Mouse (Mus musculus) kidney, embryonic 14.5 days (tissue): ENCODE data around the gene Mcts1. TPM values are rescaled to one million over a fixed set of nuclear protein-coding genes. Genes with fewer than 3 reads are reported as not detected.

Experiments used
- ATAC-seq: fragments of 200-750 bp; cut with Nextera tagmentation; 2 replicates; pipeline ENCODE4 v1.8.0; 2017; ENCODE audit warnings: moderate number of reproducible peaks, mild to moderate bottlenecking, moderate TSS enrichment, moderate library complexity; ENCODE audit not compliant: low FRiP score, low TSS enrichment
- H3K27ac ChIP-seq: fragments of 300-500 bp; sonication (generic); 2 replicates; pipeline ENCODE4 v1.5.1; 2014; ENCODE audit warnings: low read depth, mild to moderate bottlenecking, low read length, moderate library complexity, mixed read lengths
- H3K27me3 ChIP-seq: fragments of 300-500 bp; sonication (generic); 2 replicates; pipeline ENCODE4 v1.6.1; 2014; ENCODE audit warnings: mild to moderate bottlenecking, low read length; ENCODE audit not compliant: control insufficient read depth, insufficient read depth
- H3K36me3 ChIP-seq: fragments of 300-500 bp; sonication (generic); 2 replicates; pipeline ENCODE4 v1.6.1; 2014; ENCODE audit warnings: low read length, mixed read lengths; ENCODE audit not compliant: control insufficient read depth, insufficient read depth
- H3K4me1 ChIP-seq: fragments of 300-500 bp; sonication (generic); 2 replicates; pipeline ENCODE4 v1.6.1; 2014; ENCODE audit warnings: low read length, mixed read lengths; ENCODE audit not compliant: control insufficient read depth, insufficient read depth
- H3K4me2 ChIP-seq: fragments of 300-500 bp; sonication (generic); replicated peaks from 2 replicates; pipeline ENCODE4 v1.6.1; 2014; ENCODE audit warnings: low read depth, mild to moderate bottlenecking, low read length
- H3K4me3 ChIP-seq: fragments of 300-500 bp; sonication (generic); 2 replicates; pipeline ENCODE4 v1.5.1; 2014; ENCODE audit warnings: mild to moderate bottlenecking, low read length
- H3K9ac ChIP-seq: fragments of 300-500 bp; sonication (generic); 2 replicates; pipeline ENCODE4 v1.6.1; 2014; ENCODE audit warnings: low read depth, mild to moderate bottlenecking, low read length, moderate library complexity
- H3K9me3 ChIP-seq: fragments of 300-500 bp; sonication (generic); 2 replicates; pipeline ENCODE4 v1.6.1; 2016; ENCODE audit warnings: low read length; ENCODE audit not compliant: control insufficient read depth
- WGBS: fragments of 180-500 bp; shearing (Covaris S2); extraction: QIAGEN DNeasy Blood & Tissue Kit; methylation state at CpG from one replicate; pipeline ENCODE4 v1.1.7; 2014; 5-methylcytosine and 5-hydroxymethylcytosine counted together
- polyA plus RNA-seq: library from polyadenylated mRNA; unstranded; fragments of >200 nt; fragmentation: Nextera tagmentation; extraction: Ambion mirVana; gene quantifications from 2 replicates; pipeline ENCODE4 v1.2.1, GENCODE M21; 2014

Mcts1 gene
- polyA plus RNA-seq = 81.7 and 103 TPM in 2 replicates

DNA sequence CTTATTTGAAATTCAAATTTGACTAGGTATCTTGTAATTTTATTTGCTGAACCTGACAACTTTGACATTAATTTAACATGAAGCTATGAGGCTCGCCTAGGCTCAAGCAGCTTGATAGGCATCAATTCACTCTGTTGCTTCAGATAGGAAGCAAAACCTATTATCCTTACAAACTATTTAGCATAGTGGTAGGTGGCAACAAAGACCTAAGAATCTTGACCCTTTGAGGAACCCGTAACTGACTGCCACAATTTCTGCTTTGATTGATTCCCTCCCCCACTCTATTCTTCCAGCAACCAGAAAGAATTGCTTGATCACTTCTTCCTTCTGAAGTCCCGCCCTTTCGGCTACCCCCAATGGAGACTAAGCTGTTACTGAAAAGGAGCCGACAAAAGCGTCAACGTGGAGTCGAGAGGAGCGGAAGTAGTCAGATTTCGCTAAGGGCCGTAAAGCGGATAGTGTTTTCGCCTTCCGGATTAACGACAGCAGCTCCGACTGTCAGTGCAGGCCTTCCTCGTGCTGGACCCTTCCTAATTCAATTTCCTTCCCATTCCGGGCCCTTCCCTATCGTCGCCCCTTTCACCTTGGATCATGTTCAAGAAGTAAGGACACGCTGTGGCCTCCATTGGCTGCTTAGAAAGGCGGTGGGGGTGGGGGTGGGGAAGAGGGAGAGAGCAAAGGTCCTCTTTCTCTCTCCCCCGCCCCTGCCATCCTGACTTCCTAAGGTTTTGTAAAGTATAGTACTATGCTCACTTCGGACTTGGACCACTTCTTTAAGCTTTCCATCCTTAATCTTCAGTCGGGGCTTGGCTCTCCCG, at the start of gene Mcts1:
Gene Mcts1, plus strand, starts transcription at position 402 of the 818 bp plus-strand sequence.
- Histone ChIP-seq H3K9ac (peak within 1 kb of the TSS; percentile 54; the same call in 1 of the 2 replicates), H3K27ac (peak within 1 kb of the TSS; percentile 76; the same call in 1 of the 2 replicates), H3K27me3 (no peaks in the 10 kb centered on the region), H3K4me2 (peak within 1 kb of the TSS; percentile 51), H3K9me3 (no peaks in the 10 kb centered on the region), H3K4me3 (peak within 1 kb of the TSS; percentile 50), H3K4me1 (no peaks in the 10 kb centered on the region), H3K36me3 (no peaks in the 10 kb centered on the region)
- ATAC-seq = peak; percentile 91
- 26% methylated on average over 26 of the region's 26 CpGs for WGBS

- Histone ChIP-seq H3K9me3 (no peaks in the 10 kb centered on the region), H3K27ac (no peak overlapping the region), H3K36me3 (peaks cover 8% of the 10 kb centered on the region; the same call in 1 of the 2 replicates), H3K4me1 (no peaks in the 10 kb centered on the region), H3K4me2 (no peak overlapping the region), H3K27me3 (no peaks in the 10 kb centered on the region), H3K4me3 (no peak overlapping the region), H3K9ac (no peak overlapping the region)
- ATAC-seq = no peak
These were observed 47.1 kb upstream of the Mcts1 start for GRCm38 (mm10) chrX:38553255-38553654.

DNA sequence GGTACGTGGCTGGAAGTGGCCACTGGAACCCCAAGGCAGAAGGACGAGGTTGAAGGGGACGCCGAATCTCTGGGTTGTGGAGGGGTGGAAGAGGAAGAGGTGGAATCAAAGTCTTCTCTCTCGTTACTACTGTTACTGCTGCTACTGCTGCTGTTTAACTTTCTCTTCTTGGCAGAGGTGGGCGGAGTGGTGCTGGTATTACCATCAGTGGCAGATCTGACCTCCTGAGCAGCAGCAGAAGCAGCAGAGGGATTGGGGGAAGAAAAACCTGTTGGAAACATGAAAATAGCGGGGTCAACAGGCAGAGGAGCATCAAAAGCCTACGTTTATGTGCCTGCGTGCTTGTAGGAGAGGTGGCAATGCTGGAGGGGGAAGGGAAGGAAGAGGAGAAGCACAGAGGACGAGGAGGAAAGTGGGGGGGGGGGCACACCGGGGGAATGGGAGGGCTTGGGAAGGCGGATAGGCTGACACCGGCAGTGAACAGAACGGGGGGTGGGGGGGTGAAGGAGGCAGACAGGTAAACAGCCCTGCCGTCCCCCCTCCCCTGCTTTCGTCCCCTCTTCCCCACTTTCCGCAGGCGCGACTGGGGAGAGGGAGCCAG, 36.3 kb upstream of the Mcts1 start:
- H3K4me2 ChIP-seq = peak overlapping the region; percentile 57
- no peaks in the 10 kb centered on the region for H3K4me1 ChIP-seq
- H3K27ac ChIP-seq = peak overlapping the region; percentile 94; the same call in 1 of the 2 replicates
- peak; percentile 3; the same call in 1 of the 2 replicates for ATAC-seq
- peaks cover 9% of the 10 kb centered on the region; the same call in 1 of the 2 replicates for H3K36me3 ChIP-seq
- H3K9me3 ChIP-seq = no peaks in the 10 kb centered on the region
- WGBS = 34% methylated on average over 14 of the region's 19 CpGs
- peak overlapping the region; percentile 50 for H3K4me3 ChIP-seq
- peak overlapping the region; percentile 57; the same call in 1 of the 2 replicates for H3K9ac ChIP-seq
- no peaks in the 10 kb centered on the region for H3K27me3 ChIP-seq

DNA sequence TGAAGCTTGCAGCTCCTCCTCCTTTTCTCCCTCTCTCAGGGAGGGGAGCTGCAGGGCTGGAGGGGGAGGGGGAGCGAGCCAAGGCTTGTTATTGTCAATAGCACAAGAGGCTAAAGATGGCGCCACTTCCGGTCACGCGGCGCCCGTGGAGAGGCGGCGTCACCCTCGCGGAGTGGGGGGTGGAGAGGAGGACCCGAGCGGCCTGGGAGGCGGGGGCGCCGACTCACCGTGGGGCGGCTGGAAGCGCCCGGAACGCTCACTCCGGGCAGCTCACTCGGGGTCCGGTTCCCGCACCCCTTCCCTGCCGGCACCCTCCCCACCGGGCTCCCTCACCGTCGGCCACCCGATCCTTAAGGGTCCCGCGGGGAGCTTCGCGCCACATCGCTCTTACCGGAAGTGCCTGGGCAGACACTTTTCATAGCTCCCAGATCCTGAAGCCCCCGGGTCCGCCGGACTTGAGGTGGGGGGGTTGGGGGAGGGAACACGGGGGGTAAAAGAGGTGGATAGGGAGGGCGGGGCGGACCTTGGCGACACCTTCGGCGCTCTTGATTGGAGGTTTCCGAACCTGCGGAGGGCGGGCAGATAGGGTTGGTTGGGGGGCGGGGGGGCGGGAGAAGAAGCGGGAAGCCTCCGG, 35.7 kb upstream of the Mcts1 start:
- 26% methylated on average over 38 of the region's 52 CpGs for WGBS
- peak; percentile 95 for ATAC-seq
- Histone ChIP-seq H3K9me3 (no peaks in the 10 kb centered on the region), H3K4me3 (peak overlapping the region; percentile 50), H3K4me1 (no peaks in the 10 kb centered on the region), H3K27ac (peak overlapping the region; percentile 94; the same call in 1 of the 2 replicates), H3K4me2 (peak overlapping the region; percentile 57), H3K9ac (peak overlapping the region; percentile 57), H3K36me3 (peaks cover 9% of the 10 kb centered on the region; the same call in 1 of the 2 replicates), H3K27me3 (no peaks in the 10 kb centered on the region)

DNA sequence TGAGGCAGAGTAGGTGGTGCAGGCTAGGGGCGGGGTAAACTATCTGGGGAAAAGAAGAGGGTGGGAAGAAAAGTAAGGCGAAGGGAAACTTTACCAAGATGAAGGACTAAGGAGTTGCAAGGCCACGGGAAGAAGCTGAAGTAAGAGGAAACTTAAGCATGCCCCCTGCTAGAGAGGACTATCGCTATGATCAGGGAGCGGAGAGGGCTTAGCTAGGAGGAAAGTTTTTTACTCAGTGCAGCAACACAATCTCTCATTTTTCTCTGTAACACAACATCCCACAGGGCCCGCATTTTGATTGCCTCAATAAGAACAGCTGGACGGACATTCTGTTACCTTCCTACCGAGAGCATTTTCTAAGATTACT, 35.2 kb upstream of the Mcts1 start:
- H3K27ac ChIP-seq = peak overlapping the region; percentile 85
- H3K4me1 ChIP-seq = no peaks in the 10 kb centered on the region
- ATAC-seq = no peak
- H3K9ac ChIP-seq = peak overlapping the region; percentile 52; the same call in 1 of the 2 replicates
- peak overlapping the region; percentile 42 for H3K4me2 ChIP-seq
- no peaks in the 10 kb centered on the region for H3K27me3 ChIP-seq
- no peaks in the 10 kb centered on the region for H3K9me3 ChIP-seq
- peak overlapping the region; percentile 50 for H3K4me3 ChIP-seq
- 30% methylated on average over 8 of the region's 8 CpGs for WGBS
- H3K36me3 ChIP-seq = peaks cover 9% of the 10 kb centered on the region; the same call in 1 of the 2 replicates

DNA sequence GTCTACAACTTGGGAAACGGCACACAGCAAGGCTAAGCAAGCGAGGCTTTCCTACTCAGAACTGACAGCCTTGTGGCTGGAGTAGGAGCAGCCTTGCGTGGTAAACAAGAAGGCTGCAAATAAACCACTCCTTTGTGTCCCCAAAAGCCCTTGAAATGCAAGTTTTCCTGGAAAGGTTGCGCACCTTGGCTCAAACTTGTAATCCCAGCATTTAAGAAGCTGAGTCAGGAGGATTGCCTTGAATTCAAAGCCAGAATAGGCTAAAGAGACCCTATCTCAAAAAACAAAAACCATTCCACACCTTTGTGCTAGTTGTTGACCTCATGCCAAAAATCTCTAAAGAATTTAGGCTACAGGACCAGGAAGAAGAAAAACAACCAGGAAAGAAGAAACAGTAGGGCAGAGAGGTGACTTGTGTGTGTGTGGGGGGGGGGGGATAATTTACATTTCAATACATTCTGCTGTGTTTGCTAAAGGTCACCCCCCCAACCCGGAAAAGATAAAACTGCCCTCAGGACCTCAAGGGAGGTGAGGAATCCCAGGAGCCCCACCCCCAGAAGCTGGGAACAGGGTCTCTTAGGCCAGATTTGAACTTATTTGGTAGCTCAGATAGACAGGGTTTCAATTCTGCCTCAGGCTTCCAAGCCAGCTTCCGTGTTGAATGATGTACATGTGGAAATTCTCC, 33.7 kb upstream of the Mcts1 start:
- Histone ChIP-seq H3K4me2 (no peak overlapping the region), H3K9me3 (no peaks in the 10 kb centered on the region), H3K4me3 (no peak overlapping the region), H3K36me3 (no peaks in the 10 kb centered on the region), H3K9ac (no peak overlapping the region), H3K4me1 (no peaks in the 10 kb centered on the region), H3K27ac (no peak overlapping the region), H3K27me3 (no peaks in the 10 kb centered on the region)
- ATAC-seq = no peak
- 72% methylated on average over 6 of the region's 6 CpGs for WGBS

GRCm38 (mm10) chrX:38576078-38576477, 24.3 kb upstream of the Mcts1 start, which contains the start of gene Cul4b:
Gene Cul4b (minus strand): TSS chrX:38576196.
- WGBS = 89% methylated on average over 15 of the region's 15 CpGs
- no peaks in the 10 kb centered on the region for H3K4me1 ChIP-seq
- no peaks in the 10 kb centered on the region for H3K27me3 ChIP-seq
- no peak within 1 kb of the TSS for H3K9ac ChIP-seq
- no peaks in the 10 kb centered on the region for H3K36me3 ChIP-seq
- H3K9me3 ChIP-seq = no peaks in the 10 kb centered on the region
- ATAC-seq = no peak
- no peak within 1 kb of the TSS for H3K4me3 ChIP-seq
- H3K4me2 ChIP-seq = no peak within 1 kb of the TSS
- no peak within 1 kb of the TSS for H3K27ac ChIP-seq

DNA sequence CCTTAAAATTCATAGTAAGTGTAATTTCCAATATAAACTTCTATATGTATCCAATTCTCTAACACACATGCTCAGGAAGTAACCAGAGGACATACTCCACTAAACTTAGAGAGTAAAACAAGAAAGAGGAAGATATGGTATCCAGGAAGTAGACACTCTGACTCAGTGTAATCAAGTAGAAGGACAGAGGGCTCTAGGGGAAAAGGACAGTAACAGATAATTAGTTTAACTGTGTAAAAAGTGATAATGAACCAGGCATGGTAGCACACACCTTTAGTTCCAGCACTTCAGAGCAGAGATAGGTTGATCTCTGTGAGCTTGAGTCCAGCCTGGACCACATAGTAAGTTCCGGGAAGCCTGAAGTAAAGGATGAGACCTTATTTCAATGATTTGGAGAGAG, 19.2 kb upstream of the Mcts1 start:
- Histone ChIP-seq H3K4me2 (no peak overlapping the region), H3K4me1 (no peaks in the 10 kb centered on the region), H3K4me3 (no peak overlapping the region), H3K27ac (no peak overlapping the region), H3K9ac (no peak overlapping the region), H3K36me3 (no peaks in the 10 kb centered on the region), H3K27me3 (no peaks in the 10 kb centered on the region), H3K9me3 (no peaks in the 10 kb centered on the region)
- no peak for ATAC-seq
- WGBS = 100% methylated on average over 1 of the region's 1 CpGs
